Mouse (Mus musculus) forebrain, embryonic 16.5 days (tissue): ENCODE data around the gene Tnf. TPM values are rescaled to one million over a fixed set of nuclear protein-coding genes. Genes with fewer than 3 reads are reported as not detected.

Experiments used
- ATAC-seq: fragments of 200-750 bp; cut with Nextera tagmentation; 2 replicates; pipeline ENCODE4 v1.8.0; 2017; ENCODE audit warnings: mild to moderate bottlenecking, moderate library complexity
- H3K27ac ChIP-seq: fragments of 300-500 bp; sonication (generic); 2 replicates; pipeline ENCODE4 v1.5.1; 2014; ENCODE audit warnings: low read length, control low read depth
- H3K27me3 ChIP-seq: fragments of 300-500 bp; sonication (generic); replicated peaks from 2 replicates; pipeline ENCODE4 v1.6.1; 2014; ENCODE audit warnings: low read length; ENCODE audit not compliant: control insufficient read depth, insufficient read depth
- H3K36me3 ChIP-seq: fragments of 300-500 bp; sonication (generic); 2 replicates; pipeline ENCODE4 v1.6.1; 2014; ENCODE audit not compliant: control insufficient read depth, insufficient read depth
- H3K4me1 ChIP-seq: fragments of 300-500 bp; sonication (generic); replicated peaks from 2 replicates; pipeline ENCODE4 v1.6.1; 2014; ENCODE audit warnings: low read length; ENCODE audit not compliant: control insufficient read depth, insufficient read depth
- H3K4me2 ChIP-seq: fragments of 300-500 bp; sonication (generic); 2 replicates; pipeline ENCODE4 v1.6.1; 2014; ENCODE audit warnings: mild to moderate bottlenecking, low read length, control low read depth
- H3K4me3 ChIP-seq: fragments of 300-500 bp; sonication (generic); replicated peaks from 2 replicates; pipeline ENCODE4 v1.5.1; 2014; ENCODE audit warnings: mild to moderate bottlenecking, low read length, control low read depth
- H3K9ac ChIP-seq: fragments of 300-500 bp; sonication (generic); replicated peaks from 2 replicates; pipeline ENCODE4 v1.6.1; 2014; ENCODE audit warnings: low read depth, low read length, control low read depth
- H3K9me3 ChIP-seq: fragments of 300-500 bp; sonication (generic); 2 replicates; pipeline ENCODE4 v1.6.1; 2016; ENCODE audit warnings: low read length; ENCODE audit not compliant: control insufficient read depth
- WGBS: fragments of 180-500 bp; shearing (Covaris S2); extraction: QIAGEN DNeasy Blood & Tissue Kit; methylation state at CpG from one replicate; pipeline ENCODE4 v1.1.7; 2014; 5-methylcytosine and 5-hydroxymethylcytosine counted together
- polyA plus RNA-seq: library from polyadenylated mRNA; unstranded; fragments of >200 nt; fragmentation: Nextera tagmentation; extraction: Ambion mirVana; gene quantifications from 2 replicates; pipeline ENCODE4 v1.2.1, GENCODE M21; 2015

Gene Tnf
- polyA plus RNA-seq, 1 experiment from 2014 or later: not detected

GRCm38 (mm10) chr17:35224641-35225040, 22.8 kb upstream of the Tnf start:
- H3K36me3 ChIP-seq: peaks cover 11% of the 10 kb centered on the region; the same call in 1 of the 2 replicates
- no peaks in the 10 kb centered on the region for H3K27me3 ChIP-seq
- H3K4me1 ChIP-seq: no peaks in the 10 kb centered on the region
- 97% methylated on average over 4 of the region's 4 CpGs for WGBS
- no peak overlapping the region for H3K27ac ChIP-seq
- H3K9me3 ChIP-seq: no peaks in the 10 kb centered on the region
- no peak overlapping the region for H3K4me2 ChIP-seq
- ATAC-seq: no peak
- H3K9ac ChIP-seq: no peak overlapping the region
- no peak overlapping the region for H3K4me3 ChIP-seq

- no peak for ATAC-seq
- Histone ChIP-seq H3K36me3 (peaks cover 7% of the 10 kb centered on the region; the same call in 1 of the 2 replicates), H3K4me1 (no peaks in the 10 kb centered on the region), H3K9me3 (no peaks in the 10 kb centered on the region), H3K9ac (no peak overlapping the region), H3K27ac (no peak overlapping the region), H3K4me2 (no peak overlapping the region), H3K4me3 (no peak overlapping the region), H3K27me3 (no peaks in the 10 kb centered on the region)
- 85% methylated on average over 6 of the region's 6 CpGs for WGBS
These were observed 20.5 kb upstream of the Tnf start for GRCm38 (mm10) chr17:35222299-35222698.

GRCm38 (mm10) chr17:35220156-35220952, 18.5 kb upstream of the Tnf start, which contains the start of gene Gm16181:
Gene Gm16181, plus strand, starts transcription at chr17:35220834.
- no peak for ATAC-seq
- 85% methylated on average over 28 of the region's 28 CpGs for WGBS
- H3K9me3 ChIP-seq: no peaks in the 10 kb centered on the region
- H3K27me3 ChIP-seq: no peaks in the 10 kb centered on the region
- H3K4me1 ChIP-seq: no peaks in the 10 kb centered on the region
- no peak within 1 kb of the TSS for H3K4me3 ChIP-seq
- no peak within 1 kb of the TSS for H3K4me2 ChIP-seq
- H3K9ac ChIP-seq: no peak within 1 kb of the TSS
- H3K27ac ChIP-seq: no peak within 1 kb of the TSS
- peaks cover 7% of the 10 kb centered on the region; the same call in 1 of the 2 replicates for H3K36me3 ChIP-seq

GRCm38 (mm10) chr17:35219601-35220041, 17.8 kb upstream of the Tnf start:
- Histone ChIP-seq H3K9me3 (no peaks in the 10 kb centered on the region), H3K4me2 (no peak overlapping the region), H3K27ac (no peak overlapping the region), H3K36me3 (peaks cover 5% of the 10 kb centered on the region; the same call in 1 of the 2 replicates), H3K27me3 (no peaks in the 10 kb centered on the region), H3K9ac (no peak overlapping the region), H3K4me1 (no peaks in the 10 kb centered on the region), H3K4me3 (no peak overlapping the region)
- no peak for ATAC-seq
- WGBS: 92% methylated on average over 6 of the region's 6 CpGs

GRCm38 (mm10) chr17:35218516-35219193, 16.8 kb upstream of the Tnf start:
- 85% methylated on average over 18 of the region's 18 CpGs for WGBS
- Histone ChIP-seq H3K36me3 (peaks cover 5% of the 10 kb centered on the region; the same call in 1 of the 2 replicates), H3K4me3 (no peak overlapping the region), H3K4me2 (no peak overlapping the region), H3K9ac (no peak overlapping the region), H3K4me1 (no peaks in the 10 kb centered on the region), H3K27me3 (no peaks in the 10 kb centered on the region), H3K27ac (no peak overlapping the region), H3K9me3 (no peaks in the 10 kb centered on the region)
- ATAC-seq: no peak

- Histone ChIP-seq H3K9ac (no peak overlapping the region), H3K4me1 (no peaks in the 10 kb centered on the region), H3K27ac (no peak overlapping the region), H3K9me3 (no peaks in the 10 kb centered on the region), H3K4me2 (no peak overlapping the region), H3K27me3 (no peaks in the 10 kb centered on the region), H3K4me3 (no peak overlapping the region), H3K36me3 (no peaks in the 10 kb centered on the region)
- no peak for ATAC-seq
- 96% methylated on average over 5 of the region's 5 CpGs for WGBS
These were observed 11.3 kb upstream of the Tnf start for GRCm38 (mm10) chr17:35213071-35213470.

- no peaks in the 10 kb centered on the region for H3K4me1 ChIP-seq
- 82% methylated on average over 3 of the region's 3 CpGs for WGBS
- no peak for ATAC-seq
These were observed 8.8 kb upstream of the Tnf start for GRCm38 (mm10) chr17:35210593-35210992.

GRCm38 (mm10) chr17:35209785-35210535, 8.2 kb upstream of the Tnf start:
- no peak for ATAC-seq
- Histone ChIP-seq H3K9me3 (no peaks in the 10 kb centered on the region), H3K4me2 (no peak overlapping the region), H3K9ac (no peak overlapping the region), H3K27me3 (no peaks in the 10 kb centered on the region), H3K36me3 (no peaks in the 10 kb centered on the region), H3K4me1 (no peaks in the 10 kb centered on the region), H3K27ac (no peak overlapping the region), H3K4me3 (no peak overlapping the region)
- 67% methylated on average over 12 of the region's 12 CpGs for WGBS

More at GRCm38 (mm10) chr17:35210593-35210992, 8.8 kb upstream of the Tnf start:
- no peaks in the 10 kb centered on the region for H3K27me3 ChIP-seq
- H3K4me2 ChIP-seq: no peak overlapping the region
- H3K9ac ChIP-seq: no peak overlapping the region
- no peaks in the 10 kb centered on the region for H3K36me3 ChIP-seq
- no peak overlapping the region for H3K4me3 ChIP-seq
- no peaks in the 10 kb centered on the region for H3K9me3 ChIP-seq
- no peak overlapping the region for H3K27ac ChIP-seq

- Histone ChIP-seq H3K9me3 (no peaks in the 10 kb centered on the region), H3K27me3 (no peaks in the 10 kb centered on the region), H3K9ac (no peak overlapping the region), H3K27ac (no peak overlapping the region), H3K4me2 (no peak overlapping the region), H3K36me3 (no peaks in the 10 kb centered on the region), H3K4me1 (no peaks in the 10 kb centered on the region), H3K4me3 (no peak overlapping the region)
- 56% methylated on average over 10 of the region's 10 CpGs for WGBS
- ATAC-seq: no peak
These were observed 3.6 kb upstream of the Tnf start for GRCm38 (mm10) chr17:35205380-35205769.
